Mouse (Mus musculus) left cerebral cortex, postnatal 4 days (tissue): ENCODE measurements around the gene 2900011O08Rik. TPM values are rescaled to one million over a fixed set of nuclear protein-coding genes. Genes with fewer than 3 reads are reported as not detected.
"Not testable (repeated sequence)": the region's sequence is repeated elsewhere in the genome, so short reads cannot be mapped to it uniquely, and the experiment has no call there.

Experiments used
- DNase-seq: peaks from one replicate; pipeline ENCODE4 v3.0.0-alpha.2; 2022
- intact Hi-C: fragments of 180-260 bp; cut with DNase I; formaldehyde crosslinking; loops from one replicate; pipeline ENCODE4 v1.15.1; 2025
- total RNA-seq, 2 experiments: library from RNA; stranded (reverse); gene quantifications; 2 replicates each; pipeline ENCODE4 v1.2.3; 2021

Gene 2900011O08Rik
- total RNA-seq, 2 experiments from 2014 or later, result 246 to 247 TPM

DNA sequence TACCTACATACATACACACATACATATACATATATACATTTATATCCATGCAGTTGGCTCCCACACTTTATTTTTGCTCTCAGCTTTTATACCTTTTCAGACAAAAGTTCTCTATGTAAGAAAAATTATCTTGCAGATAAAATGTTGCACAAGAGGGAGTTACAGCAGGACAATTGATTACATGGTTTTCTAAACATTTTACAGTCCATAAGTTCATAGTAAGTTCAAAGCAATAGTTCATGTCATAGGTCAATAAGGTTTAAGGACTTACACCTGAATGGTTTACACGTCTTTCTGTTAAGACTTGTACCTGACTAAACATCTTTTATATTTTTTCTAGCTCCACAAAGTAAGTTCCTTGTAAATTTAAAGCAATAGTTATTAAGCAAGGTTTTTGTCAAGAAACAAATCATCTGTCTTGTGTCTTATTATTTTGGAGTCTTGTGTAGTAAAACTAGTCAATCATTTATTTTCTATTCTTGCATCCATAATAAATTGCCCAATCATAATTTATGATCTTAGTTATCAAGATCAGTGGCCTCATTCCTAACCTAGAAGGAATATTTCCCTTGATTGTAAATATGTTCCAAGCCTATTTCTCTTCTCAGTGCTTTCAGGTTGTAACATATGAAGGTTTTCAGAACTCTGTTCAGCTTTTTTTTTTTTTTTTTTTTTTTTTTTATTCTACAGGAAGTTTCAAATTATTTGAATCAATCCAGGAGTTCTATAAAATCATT lies 72.9 kb downstream of the 2900011O08Rik start:
- intact Hi-C loops, result no loop called here
- DNase-seq, result no peak

GRCm38 (mm10) chr16:14059869-14060268 lies 73.5 kb downstream of the 2900011O08Rik start:
- intact Hi-C loops, result no loop called here
- no peak for DNase-seq

GRCm38 (mm10) chr16:14066571-14066970 lies 80.2 kb downstream of the 2900011O08Rik start:
- intact Hi-C loops, DNase-seq: not testable (repeated sequence)

DNA sequence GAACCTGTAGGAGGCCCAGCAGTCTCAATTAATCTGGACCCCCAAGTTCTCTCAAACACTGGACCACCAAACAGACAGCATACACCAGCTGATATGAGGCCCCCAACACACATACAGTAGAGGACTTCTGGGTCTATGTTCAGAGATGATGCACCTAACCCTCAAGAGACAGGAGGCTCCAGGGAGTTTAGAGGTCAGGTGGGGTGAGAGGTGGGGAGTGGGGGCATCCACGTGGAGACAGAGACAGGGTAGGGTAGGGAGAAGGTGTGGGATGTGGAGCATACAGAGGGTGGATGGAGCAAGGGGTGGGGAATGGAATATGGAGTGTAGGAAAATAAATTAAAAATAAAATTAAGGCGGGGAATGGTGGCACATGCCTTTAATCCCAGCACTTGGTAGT lies 82.3 kb downstream of the 2900011O08Rik start:
- DNase-seq, intact Hi-C loops: not testable (repeated sequence)

GRCm38 (mm10) chr16:14070471-14071169 lies 84.2 kb downstream of the 2900011O08Rik start:
- no peak for DNase-seq
- intact Hi-C loops, result no loop called here

DNA sequence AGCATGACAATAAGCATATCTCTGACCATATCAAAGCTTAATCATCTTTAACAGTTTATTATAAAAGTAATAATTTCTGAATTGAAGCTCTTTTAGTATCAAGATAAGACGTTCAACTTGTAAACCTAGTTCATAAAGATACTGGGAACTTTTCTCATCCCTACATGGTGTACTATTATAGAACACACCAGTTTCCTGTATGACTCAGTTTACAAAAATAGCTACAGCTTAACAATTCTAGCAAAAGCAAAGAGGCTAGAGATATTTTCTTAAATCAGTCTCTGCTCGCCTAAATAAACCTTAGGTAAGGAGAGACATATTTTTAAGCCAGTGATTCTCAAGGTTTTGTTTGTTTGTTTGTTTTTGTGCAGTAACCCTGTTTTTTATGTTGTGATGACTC lies 96.5 kb downstream of the 2900011O08Rik start:
- no peak for DNase-seq
- intact Hi-C loops, result no loop called here

- no peak for DNase-seq
- intact Hi-C loops, result no loop called here
These were observed 101.8 kb downstream of the 2900011O08Rik start for GRCm38 (mm10) chr16:14088249-14088648.

DNA sequence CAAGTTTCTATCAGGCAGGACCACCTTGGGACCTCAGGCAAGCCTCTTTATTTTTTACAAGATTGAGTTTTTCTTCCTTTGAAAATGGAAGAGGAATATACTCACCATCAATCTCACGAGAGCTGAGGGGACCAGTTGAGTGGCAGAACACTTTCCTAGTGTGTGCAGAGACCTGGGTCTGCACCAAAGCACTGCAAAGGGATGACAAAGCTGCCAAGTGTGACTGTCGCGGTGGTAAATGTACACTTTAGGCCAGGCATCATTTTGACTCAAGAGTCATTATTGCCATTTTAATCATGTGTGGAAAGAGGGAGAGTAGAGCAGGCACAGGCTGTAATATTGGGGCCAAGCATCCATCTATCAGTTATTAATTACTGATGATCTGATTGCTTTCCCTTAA lies 102.9 kb downstream of the 2900011O08Rik start:
- intact Hi-C loops, result no loop called here
- no peak for DNase-seq

GRCm38 (mm10) chr16:14091771-14092170 lies 105.4 kb downstream of the 2900011O08Rik start:
- intact Hi-C loops, result loop anchor here (1.0 kb wide), 1 partner anchor 38 kb away; no protein-coding TSS in a partner anchor
- no peak for DNase-seq

DNA sequence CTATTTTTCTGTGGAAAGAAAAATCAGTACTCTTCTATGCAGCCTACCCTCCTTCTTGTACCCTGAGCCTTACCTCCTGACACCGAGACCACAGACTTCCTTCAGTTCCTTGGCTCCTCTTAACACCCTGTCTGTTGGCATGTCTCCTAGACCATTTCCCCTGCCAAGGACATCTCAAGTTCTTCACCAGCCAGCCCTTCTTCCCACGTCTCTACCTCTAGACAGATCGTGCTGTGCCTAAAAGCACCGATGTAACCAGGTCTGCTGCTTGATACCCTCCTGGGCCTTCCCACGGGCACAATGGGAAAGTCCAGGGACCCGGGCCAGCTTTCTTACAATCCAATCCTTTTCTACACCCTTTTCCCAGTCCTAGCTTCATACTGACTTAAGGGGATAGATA lies 119.5 kb downstream of the 2900011O08Rik start:
- intact Hi-C loops, result no loop called here

DNA sequence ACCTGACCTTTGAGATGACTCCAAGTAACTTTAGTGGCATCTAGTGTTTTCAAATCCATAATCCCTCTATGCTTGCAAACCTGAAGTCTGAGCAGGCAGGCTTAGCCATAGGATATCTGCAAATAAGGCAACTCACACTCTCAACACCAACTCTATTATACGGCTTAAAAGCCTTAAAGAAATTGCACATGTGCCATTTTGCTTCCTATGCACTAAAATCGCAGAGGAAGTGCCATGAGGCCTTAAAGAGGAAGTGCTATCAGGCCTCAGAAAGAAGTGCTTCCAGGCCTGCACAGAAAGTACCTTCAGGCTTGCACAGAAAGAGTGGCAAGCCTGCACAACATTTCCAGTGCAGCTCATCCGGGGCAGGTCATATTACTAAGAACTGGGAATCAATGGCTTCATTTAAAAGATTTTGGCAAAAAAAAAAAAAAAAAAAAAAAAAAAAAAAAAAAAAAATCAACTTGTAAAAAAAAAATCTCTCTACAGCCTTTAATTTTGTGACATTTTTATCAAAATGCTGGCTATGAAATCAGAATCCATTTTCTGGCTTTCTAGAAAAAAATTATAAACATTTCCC lies 123.3 kb downstream of the 2900011O08Rik start:
- no peak for DNase-seq
- intact Hi-C loops, result no loop called here

More for the DNA sequence above, 119.5 kb downstream of the 2900011O08Rik start:
- no peak for DNase-seq

- intact Hi-C loops, result no loop called here
These were observed 124.5 kb downstream of the 2900011O08Rik start for GRCm38 (mm10) chr16:14110922-14111321.

GRCm38 (mm10) chr16:14112133-14112532 lies 125.7 kb downstream of the 2900011O08Rik start:
- no peak for DNase-seq
- intact Hi-C loops, result no loop called here

More at GRCm38 (mm10) chr16:14110922-14111321, 124.5 kb downstream of the 2900011O08Rik start:
- no peak for DNase-seq

GRCm38 (mm10) chr16:14112742-14113141 lies 126.3 kb downstream of the 2900011O08Rik start:
- intact Hi-C loops, result no loop called here
- DNase-seq, result no peak

GRCm38 (mm10) chr16:14117299-14117698 lies 130.9 kb downstream of the 2900011O08Rik start:
- DNase-seq, result no peak
- intact Hi-C loops, result no loop called here

- DNase-seq, result no peak
- intact Hi-C loops, result loop anchor here (10.0 kb wide), 1 partner anchor 216 kb away; the partner anchor contains the start of genes Mpv17l and Pdxdc1
These were observed 134.5 kb downstream of the 2900011O08Rik start for GRCm38 (mm10) chr16:14120941-14121340.

DNA sequence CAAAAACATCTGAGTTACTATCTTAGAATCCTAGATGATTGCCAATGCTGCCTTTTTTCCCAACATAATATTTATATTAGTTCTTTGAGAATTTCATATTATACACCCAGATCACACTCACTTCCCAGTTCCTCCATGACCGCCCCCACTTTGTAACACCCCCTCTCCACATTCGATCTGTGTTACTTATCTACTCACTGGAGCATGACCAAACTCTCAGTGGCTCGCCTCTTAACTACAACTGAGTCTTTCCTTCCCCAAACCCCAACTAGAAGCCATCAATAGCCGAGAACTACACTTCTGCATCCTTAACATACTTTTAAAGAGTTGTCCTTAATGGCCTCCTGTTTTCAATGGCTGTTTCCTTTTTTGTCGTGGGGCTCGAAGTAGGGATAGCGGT lies 135.2 kb downstream of the 2900011O08Rik start:
- intact Hi-C loops, result loop anchor here (10.0 kb wide), 1 partner anchor 217 kb away; the partner anchor contains the start of genes Mpv17l and Pdxdc1
- DNase-seq, result no peak

DNA sequence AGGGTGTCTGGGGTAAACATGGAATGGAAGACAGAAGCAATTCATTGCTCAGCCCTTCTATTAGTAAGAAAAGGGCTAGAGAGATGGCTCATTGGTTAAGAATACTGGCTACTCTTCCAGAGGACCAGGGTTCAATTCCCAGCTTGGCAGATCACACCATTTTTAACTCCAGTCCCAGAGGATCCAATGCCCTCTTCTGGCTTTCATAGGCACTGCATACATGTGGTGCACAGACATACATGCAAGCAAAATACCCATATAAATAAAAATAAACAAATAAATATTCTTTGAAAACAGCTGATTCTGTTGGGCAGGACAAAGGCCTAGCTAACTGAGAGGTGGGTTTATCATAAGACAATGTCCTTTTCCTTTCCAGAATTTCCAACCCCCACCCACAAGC lies 136.2 kb downstream of the 2900011O08Rik start:
- DNase-seq, result no peak
- intact Hi-C loops, result loop anchor here (10.0 kb wide), 1 partner anchor 218 kb away; the partner anchor contains the start of genes Mpv17l and Pdxdc1

DNA sequence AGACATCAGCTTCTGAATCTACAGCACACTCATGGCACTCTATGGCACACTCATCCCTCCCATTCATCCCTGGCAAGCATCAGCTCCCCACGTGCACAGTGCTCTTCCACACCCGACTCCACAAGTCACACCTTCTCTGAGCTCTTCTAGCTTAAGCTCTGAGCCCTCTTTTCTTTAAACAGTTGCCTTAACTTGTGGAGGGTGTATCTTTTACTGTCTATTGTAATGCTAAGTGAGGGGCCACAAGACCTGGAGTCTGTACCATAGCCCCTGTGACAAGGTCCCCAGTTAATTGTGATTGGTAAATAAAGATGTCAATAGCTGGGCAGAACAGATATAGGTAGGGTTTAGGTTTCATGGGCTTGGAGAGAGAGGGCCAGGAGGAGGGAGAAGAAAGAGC lies 137.5 kb downstream of the 2900011O08Rik start:
- no peak for DNase-seq
- intact Hi-C loops, result loop anchor here (10.0 kb wide), 1 partner anchor 219 kb away; the partner anchor contains the start of genes Mpv17l and Pdxdc1

- no peak for DNase-seq
- intact Hi-C loops, result loop anchor here (10.0 kb wide), 1 partner anchor 220 kb away; the partner anchor contains the start of genes Mpv17l and Pdxdc1
These were observed 138.3 kb downstream of the 2900011O08Rik start for GRCm38 (mm10) chr16:14124709-14125108.

DNA sequence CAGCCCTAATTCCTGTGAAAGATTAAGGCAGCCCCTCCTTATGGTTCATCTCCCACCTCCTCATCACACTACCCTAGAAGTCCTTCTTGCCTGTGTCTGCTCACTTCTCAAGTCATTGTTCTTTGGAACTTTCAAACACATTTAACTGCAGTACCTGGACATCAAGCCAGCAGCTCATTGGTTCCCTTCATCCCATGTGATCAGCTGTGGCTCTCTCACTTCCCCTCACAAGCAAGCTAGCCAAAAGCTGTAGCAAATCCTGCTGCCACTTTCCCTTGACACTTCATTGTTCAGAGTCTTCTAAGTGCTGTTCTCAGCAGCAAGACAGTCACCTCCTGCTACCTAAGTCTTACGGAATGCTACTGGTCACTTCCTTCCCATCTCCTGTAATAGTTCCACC lies 138.8 kb downstream of the 2900011O08Rik start:
- DNase-seq, result no peak
- intact Hi-C loops, result loop anchor here (10.0 kb wide), 1 partner anchor 220 kb away; the partner anchor contains the start of genes Mpv17l and Pdxdc1
